8 mouse cellular contexts compared by ENCODE assay signal in genomic region chr3:94837183-94837890, GRCm38 (mm10). TPM values are rescaled to one million over a fixed set of nuclear protein-coding genes. Genes with fewer than 3 reads are reported as not detected.
DNase-seq lines count a peak whose midpoint lies in the region; ATAC-seq and TF ChIP-seq lines count a peak whose summit lies in the region.

Gene Pogz, plus strand, starts transcription at chr3:94837567.

- TF ChIP-seq POLR2A in cortical plate, adult 2 months (IDR thresholded peaks at IDR 0.05; ENCODE audit: extremely low read depth, insufficient read depth, low read length) = peak; percentile 57; the same call in 1 of the 2 replicates

- H3K4me1 ChIP-seq in cortical plate, adult 2 months (ENCODE audit: control insufficient read depth, insufficient read depth, low read length) = peaks cover 5% of the 10 kb centered on the region; the same call in 1 of the 2 replicates
- peaks cover 21% of the 10 kb centered on the region for H3K4me1 ChIP-seq in megakaryocyte, embryonic 14.5 days

- peak; percentile 86 for ATAC-seq in activated CD4-positive, CD25-positive, alpha-beta regulatory T cell, adult 4 months

- H3K9me3 ChIP-seq in megakaryocyte, embryonic 14.5 days = no peaks in the 10 kb centered on the region

- TF ChIP-seq CTCF in cortical plate, adult 2 months (IDR thresholded peaks at IDR 0.05; ENCODE audit: extremely low read depth, insufficient read depth, low read length) = no peak

- H3K4me3 ChIP-seq in cortical plate, adult 2 months (ENCODE audit: insufficient read depth, low read length) = peak within 1 kb of the TSS; percentile 62
- peak within 1 kb of the TSS; percentile 96 for H3K4me3 ChIP-seq in megakaryocyte, embryonic 14.5 days (replicated peaks)

- peak; percentile 92 to 93 for DNase-seq in gastrocnemius, adult 8-10 months (ENCODE audit: low spot score in 2 of 2)
- peak; percentile 92 for DNase-seq in hindlimb bud, embryonic 11.5 days (ENCODE audit: extremely low spot score, low read depth, low spot score)
- DNase-seq in left cerebral cortex, adult 8-10 months (ENCODE audit: low spot score in 2 of 2) = peak; percentile 80 to 96
- DNase-seq in right cerebral cortex, postnatal 10 days (ENCODE audit: low spot score in 2 of 2) = peak; percentile 98 to 99
- DNase-seq in urinary bladder, postnatal 25 days (ENCODE audit: low spot score) = peak; percentile 91

- H3K27ac ChIP-seq in cortical plate, adult 2 months (ENCODE audit: insufficient read depth, low read length) = peak within 1 kb of the TSS; percentile 96

- no peaks in the 10 kb centered on the region for H3K27me3 ChIP-seq in megakaryocyte, embryonic 14.5 days (replicated peaks)

- H3K36me3 ChIP-seq in megakaryocyte, embryonic 14.5 days (replicated peaks; ENCODE audit: low read length) = no peaks in the 10 kb centered on the region

RNA-seq across cellular contexts. Expression of gene Pogz, which starts in this region (rescaled TPM):
- 10 to 100 TPM; 13.0 to 15.3 TPM for polyA plus RNA-seq in activated CD4-positive, CD25-positive, alpha-beta regulatory T cell, adult 4 months (2017; shearing (Covaris generic))
- 38.1 and 40.0 TPM in 2 replicates for polyA plus RNA-seq in cortical plate, adult 2 months (2012; rRNA removed)
- total RNA-seq in gastrocnemius, adult 8-10 months (2022) = 10 to 100 TPM; 14.3 to 18.1 (median 16.1) TPM
- 10 to 100 TPM; 52.5 to 66.4 (median 60.5) TPM for total RNA-seq in left cerebral cortex, adult 8-10 months (2022)
- 18.3 and 29.1 TPM in 2 replicates for polyA plus RNA-seq in megakaryocyte, embryonic 14.5 days (2012; ENCODE audit: insufficient read depth, low replicate concordance)

Comparison
In these comparisons a context has a peak if more than half of its experiments do, and no peak if none do; other contexts are left out.
1. Peak in every context shown above with its lines: DNase-seq, ATAC-seq, H3K4me3 ChIP-seq and H3K27ac ChIP-seq.